Mouse (Mus musculus): ENCODE measurements around the gene Ptch1. TPM values are rescaled to one million over a fixed set of nuclear protein-coding genes. Genes with fewer than 3 reads are reported as not detected.

Ptch1 gene
- polyA plus RNA-seq, 1 experiment from 2014 or later: 19.0 TPM

- peaks cover 97% of the 10 kb centered on the region for H3K36me3 ChIP-seq
- no peak for DNase-seq (ENCODE audit: low spot score)
- WGBS: 50% methylated on average over 10 of the region's 10 CpGs
- no peaks in the 10 kb centered on the region for H3K9me3 ChIP-seq (replicated peaks)
- no peak overlapping the region for H3K4me3 ChIP-seq
- H3K4me1 ChIP-seq: peaks cover 53% of the 10 kb centered on the region
- H3K27me3 ChIP-seq (ENCODE audit: low read depth, poor library complexity, severe bottlenecking): no peaks in the 10 kb centered on the region
- peak overlapping the region; percentile 5; the same call in 1 of the 2 replicates for H3K27ac ChIP-seq
These were observed 50.6 kb downstream of the Ptch1 start for GRCm38 (mm10) chr13:63522832-63523231.

GRCm38 (mm10) chr13:63520110-63520509 lies 53.3 kb downstream of the Ptch1 start:
- Histone ChIP-seq H3K36me3 (peaks cover 98% of the 10 kb centered on the region), H3K27ac (no peak overlapping the region), H3K4me3 (no peak overlapping the region), H3K4me1 (peaks cover 38% of the 10 kb centered on the region), H3K27me3 (ENCODE audit: low read depth, poor library complexity, severe bottlenecking) (no peaks in the 10 kb centered on the region), H3K9me3 (replicated peaks) (no peaks in the 10 kb centered on the region)
- no peak for DNase-seq (ENCODE audit: low spot score)
- 92% methylated on average over 6 of the region's 6 CpGs for WGBS

GRCm38 (mm10) chr13:63516535-63516934 lies 56.9 kb downstream of the Ptch1 start:
- H3K36me3 ChIP-seq: peaks cover 98% of the 10 kb centered on the region
- 89% methylated on average over 2 of the region's 2 CpGs for WGBS

GRCm38 (mm10) chr13:63515542-63515941 lies 57.9 kb downstream of the Ptch1 start:
- WGBS: 70% methylated on average over 5 of the region's 5 CpGs
- H3K27ac ChIP-seq: no peak overlapping the region
- H3K27me3 ChIP-seq (ENCODE audit: low read depth, poor library complexity, severe bottlenecking): no peaks in the 10 kb centered on the region
- peaks cover 50% of the 10 kb centered on the region for H3K4me1 ChIP-seq
- peaks cover 100% of the 10 kb centered on the region for H3K36me3 ChIP-seq
- H3K9me3 ChIP-seq (replicated peaks): no peaks in the 10 kb centered on the region
- no peak for DNase-seq (ENCODE audit: low spot score)
- no peak overlapping the region for H3K4me3 ChIP-seq

More at GRCm38 (mm10) chr13:63516535-63516934, 56.9 kb downstream of the Ptch1 start:
- no peak overlapping the region for H3K27ac ChIP-seq
- H3K9me3 ChIP-seq (replicated peaks): no peaks in the 10 kb centered on the region
- H3K27me3 ChIP-seq (ENCODE audit: low read depth, poor library complexity, severe bottlenecking): no peaks in the 10 kb centered on the region
- no peak for DNase-seq (ENCODE audit: low spot score)
- H3K4me1 ChIP-seq: peaks cover 45% of the 10 kb centered on the region
- no peak overlapping the region for H3K4me3 ChIP-seq

GRCm38 (mm10) chr13:63514931-63515360 lies 58.5 kb downstream of the Ptch1 start:
- no peak for DNase-seq (ENCODE audit: low spot score)
- H3K27ac ChIP-seq: no peak overlapping the region
- H3K9me3 ChIP-seq (replicated peaks): no peaks in the 10 kb centered on the region
- H3K36me3 ChIP-seq: peaks cover 100% of the 10 kb centered on the region
- no peak overlapping the region for H3K4me3 ChIP-seq
- H3K4me1 ChIP-seq: peaks cover 50% of the 10 kb centered on the region
- 62% methylated on average over 8 of the region's 8 CpGs for WGBS
- no peaks in the 10 kb centered on the region for H3K27me3 ChIP-seq (ENCODE audit: low read depth, poor library complexity, severe bottlenecking)

- no peak for DNase-seq (ENCODE audit: low spot score)
- Histone ChIP-seq H3K4me1 (peaks cover 50% of the 10 kb centered on the region), H3K27me3 (ENCODE audit: low read depth, poor library complexity, severe bottlenecking) (no peaks in the 10 kb centered on the region), H3K9me3 (replicated peaks) (no peaks in the 10 kb centered on the region), H3K4me3 (no peak overlapping the region), H3K36me3 (peaks cover 100% of the 10 kb centered on the region), H3K27ac (peak overlapping the region; percentile 57)
- WGBS: 64% methylated on average over 26 of the region's 26 CpGs
These were observed 59.9 kb downstream of the Ptch1 start for GRCm38 (mm10) chr13:63513374-63514098.

GRCm38 (mm10) chr13:63512411-63512810 lies 61.0 kb downstream of the Ptch1 start:
- H3K27me3 ChIP-seq (ENCODE audit: low read depth, poor library complexity, severe bottlenecking): no peaks in the 10 kb centered on the region
- H3K36me3 ChIP-seq: peaks cover 100% of the 10 kb centered on the region
- H3K4me3 ChIP-seq: no peak overlapping the region
- peaks cover 50% of the 10 kb centered on the region for H3K4me1 ChIP-seq
- H3K27ac ChIP-seq: 0 out of 2 replicates have a peak overlapping the region, but pooled peaks have one; percentile 5
- no peaks in the 10 kb centered on the region for H3K9me3 ChIP-seq (replicated peaks)
- 41% methylated on average over 6 of the region's 6 CpGs for WGBS
- no peak for DNase-seq (ENCODE audit: low spot score)

- no peaks in the 10 kb centered on the region for H3K27me3 ChIP-seq (ENCODE audit: low read depth, poor library complexity, severe bottlenecking)
- no peaks in the 10 kb centered on the region for H3K9me3 ChIP-seq (replicated peaks)
- H3K4me1 ChIP-seq: peaks cover 16% of the 10 kb centered on the region
- H3K4me3 ChIP-seq: no peak overlapping the region
- H3K36me3 ChIP-seq: peaks cover 60% of the 10 kb centered on the region
- WGBS: 97% methylated on average over 5 of the region's 5 CpGs
- no peak for DNase-seq (ENCODE audit: low spot score)
- H3K27ac ChIP-seq: no peak overlapping the region
These were observed 65.6 kb downstream of the Ptch1 start for GRCm38 (mm10) chr13:63507821-63508220.

GRCm38 (mm10) chr13:63507001-63507556 lies 66.3 kb downstream of the Ptch1 start:
- WGBS: 90% methylated on average over 6 of the region's 6 CpGs
- DNase-seq (ENCODE audit: low spot score): no peak

GRCm38 (mm10) chr13:63506364-63506763 lies 67.0 kb downstream of the Ptch1 start:
- Histone ChIP-seq H3K4me1 (peaks cover 3% of the 10 kb centered on the region), H3K27ac (no peak overlapping the region), H3K36me3 (peaks cover 46% of the 10 kb centered on the region), H3K9me3 (replicated peaks) (no peaks in the 10 kb centered on the region), H3K27me3 (ENCODE audit: low read depth, poor library complexity, severe bottlenecking) (no peaks in the 10 kb centered on the region), H3K4me3 (no peak overlapping the region)
- no peak for DNase-seq (ENCODE audit: low spot score)
- WGBS: 68% methylated on average over 1 of the region's 1 CpGs

More at GRCm38 (mm10) chr13:63507001-63507556, 66.3 kb downstream of the Ptch1 start:
- Histone ChIP-seq H3K27me3 (ENCODE audit: low read depth, poor library complexity, severe bottlenecking) (no peaks in the 10 kb centered on the region), H3K27ac (no peak overlapping the region), H3K9me3 (replicated peaks) (no peaks in the 10 kb centered on the region), H3K36me3 (peaks cover 53% of the 10 kb centered on the region), H3K4me1 (peaks cover 8% of the 10 kb centered on the region), H3K4me3 (no peak overlapping the region)

GRCm38 (mm10) chr13:63502391-63502790 lies 71.0 kb downstream of the Ptch1 start:
- H3K4me1 ChIP-seq: peaks cover 2% of the 10 kb centered on the region; the same call in 1 of the 2 replicates
- no peak overlapping the region for H3K27ac ChIP-seq
- peaks cover 6% of the 10 kb centered on the region for H3K36me3 ChIP-seq
- 94% methylated on average over 2 of the region's 2 CpGs for WGBS
- H3K9me3 ChIP-seq (replicated peaks): no peaks in the 10 kb centered on the region
- no peaks in the 10 kb centered on the region for H3K27me3 ChIP-seq (ENCODE audit: low read depth, poor library complexity, severe bottlenecking)
- no peak overlapping the region for H3K4me3 ChIP-seq
- no peak for DNase-seq (ENCODE audit: low spot score)

- 83% methylated on average over 2 of the region's 2 CpGs for WGBS
These were observed 73.9 kb downstream of the Ptch1 start for GRCm38 (mm10) chr13:63499489-63499888.

More at GRCm38 (mm10) chr13:63499489-63499888, 73.9 kb downstream of the Ptch1 start:
- peaks cover 17% of the 10 kb centered on the region for H3K4me1 ChIP-seq
- no peak for DNase-seq (ENCODE audit: low spot score)
- no peaks in the 10 kb centered on the region for H3K36me3 ChIP-seq
- H3K9me3 ChIP-seq (replicated peaks): no peaks in the 10 kb centered on the region
- no peaks in the 10 kb centered on the region for H3K27me3 ChIP-seq (ENCODE audit: low read depth, poor library complexity, severe bottlenecking)
- H3K4me3 ChIP-seq: no peak overlapping the region
- H3K27ac ChIP-seq: no peak overlapping the region
